Mouse (Mus musculus): ENCODE results near the gene Nfic. TPM values are rescaled to one million over a fixed set of nuclear protein-coding genes. Genes with fewer than 3 reads are reported as not detected.
A peak's percentile ranks its signal among the peaks of the same experiment; 100 is the strongest.

Nfic gene
- total and polyA plus RNA-seq, 3 experiments = 2.0 to 9.7 TPM; not detected in 1

DNA sequence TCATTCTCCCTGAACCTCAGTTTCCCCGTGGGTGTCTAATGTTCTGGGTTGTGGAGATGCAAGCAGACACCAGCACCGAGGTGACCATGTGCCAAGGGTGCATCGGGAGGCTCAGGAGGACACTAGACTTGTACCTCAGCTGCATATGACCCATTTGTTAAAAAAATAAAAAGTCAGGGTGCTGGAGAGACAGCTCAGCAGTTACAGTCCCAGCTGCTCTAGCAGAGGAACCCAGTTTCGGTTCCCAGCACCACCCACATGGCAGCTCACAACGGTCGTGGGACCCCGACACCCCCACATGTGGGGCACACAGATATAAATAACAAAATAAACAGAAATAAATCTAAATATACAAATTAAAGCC lies 26.9 kb downstream of the Nfic start:
- H3K36me3 ChIP-seq (ENCODE audit: control insufficient read depth in 1 of 2, insufficient read depth in 2 of 2, low read length in 2 of 2) = peaks cover 0 to 3% of the 10 kb centered on the region in 2 experiments; a peak in 1 of 4 replicates
- peaks cover 0 to 14% of the 10 kb centered on the region in 2 experiments; a peak in 2 of 4 replicates for H3K4me1 ChIP-seq (ENCODE audit: control insufficient read depth in 1 of 2, insufficient read depth in 2 of 2, low read length in 2 of 2)
- no peak overlapping the region for H3K9ac ChIP-seq (ENCODE audit: control insufficient read depth, low read depth, low read length, poor library complexity, severe bottlenecking)
- TF ChIP-seq EP300 (IDR thresholded peaks at IDR 0.05; ENCODE audit: low read depth in 1 of 2, low read length in 2 of 2) = no peak
- no peak overlapping the region for H3K4me3 ChIP-seq (ENCODE audit: control insufficient read depth in 1 of 2, insufficient read depth in 1 of 2, low read depth in 2 of 2, low read length in 2 of 2)
- no peak for DNase-seq (ENCODE audit: low read depth, low spot score)
- no peak overlapping the region for H3K27ac ChIP-seq (ENCODE audit: control insufficient read depth, low read depth, low read length)
- no peaks in the 10 kb centered on the region for H3K9me3 ChIP-seq (replicated peaks; ENCODE audit: insufficient read depth, low read length)
- H3K79me2 ChIP-seq (ENCODE audit: control insufficient read depth, insufficient read depth, low read length, poor library complexity) = peaks cover 7% of the 10 kb centered on the region
- H3K27me3 ChIP-seq (ENCODE audit: control insufficient read depth in 1 of 2, insufficient read depth in 2 of 2, low read length in 2 of 2) = no peaks in the 10 kb centered on the region

DNA sequence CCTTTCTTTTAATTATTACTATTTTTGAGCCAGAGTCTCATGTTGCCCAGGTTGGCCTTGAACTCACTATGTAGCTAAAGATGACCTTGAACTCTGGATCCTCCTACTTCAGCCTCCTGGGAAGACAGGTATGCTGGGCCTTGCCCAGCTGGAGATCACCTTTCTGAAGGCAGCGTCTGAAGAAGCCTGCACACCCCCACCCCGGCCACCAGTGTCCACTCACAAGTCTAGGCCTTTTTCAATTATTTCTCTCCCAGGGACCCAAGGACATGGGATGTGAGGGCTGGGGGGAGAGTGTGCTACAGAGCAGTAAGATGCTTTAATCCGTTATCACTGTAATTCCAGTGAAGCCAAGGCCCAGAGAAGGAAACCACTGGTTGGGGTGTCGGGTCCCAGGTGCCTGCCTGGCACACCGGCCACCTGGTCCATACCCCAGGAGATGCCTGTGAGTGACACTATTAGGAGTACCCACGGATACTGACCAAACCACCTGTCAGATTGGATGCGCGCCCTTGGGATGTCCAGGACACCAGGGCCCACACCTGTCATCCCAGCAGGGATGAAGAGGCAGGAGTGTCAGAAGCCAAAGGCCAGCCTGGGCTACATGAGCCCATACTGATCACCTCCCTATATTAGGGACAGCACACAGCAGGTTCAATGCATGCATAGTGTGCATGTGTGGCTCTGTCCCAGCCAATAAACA lies 27.5 kb downstream of the Nfic start:
- H3K9me3 ChIP-seq (replicated peaks; ENCODE audit: insufficient read depth, low read length) = no peaks in the 10 kb centered on the region
- DNase-seq (ENCODE audit: low read depth, low spot score) = no peak
- no peak overlapping the region for H3K9ac ChIP-seq (ENCODE audit: control insufficient read depth, low read depth, low read length, poor library complexity, severe bottlenecking)
- no peak for TF ChIP-seq SMC3 (IDR thresholded peaks at IDR 0.05; ENCODE audit: low read depth, low read length)
- no peak for TF ChIP-seq USF1 (IDR thresholded peaks at IDR 0.05; ENCODE audit: low read depth, low read length)
- no peak for TF ChIP-seq MYB (IDR thresholded peaks at IDR 0.05; ENCODE audit: low read depth, low read length)
- TF ChIP-seq BHLHE40 (IDR thresholded peaks at IDR 0.05; ENCODE audit: borderline replicate concordance, low read depth, low read length) = no peak
- TF ChIP-seq CTCF (IDR thresholded peaks at IDR 0.05 in 2 of 3, conservative IDR thresholded peaks at IDR 0.05 in 1 of 3; ENCODE audit: control insufficient read depth in 1 of 3, insufficient read depth in 1 of 3, low read depth in 2 of 3, low read length in 3 of 3, poor library complexity in 1 of 3, severe bottlenecking in 1 of 3) = no peak
- TF ChIP-seq UBTF (IDR thresholded peaks at IDR 0.05; ENCODE audit: borderline replicate concordance, insufficient read depth, low read depth, low read length) = no peak
- TF ChIP-seq JUND (IDR thresholded peaks at IDR 0.05; ENCODE audit: low read depth, low read length) = no peak
- no peak for TF ChIP-seq MAX (IDR thresholded peaks at IDR 0.05; ENCODE audit: low read length)
- no peak for TF ChIP-seq RAD21 (IDR thresholded peaks at IDR 0.05; ENCODE audit: low read depth, low read length)
- no peak for TF ChIP-seq HCFC1 (IDR thresholded peaks at IDR 0.05; ENCODE audit: low read depth, low read length)
- peaks cover 0 to 3% of the 10 kb centered on the region in 2 experiments; a peak in 1 of 4 replicates for H3K36me3 ChIP-seq (ENCODE audit: control insufficient read depth in 1 of 2, insufficient read depth in 2 of 2, low read length in 2 of 2)
- H3K4me1 ChIP-seq (ENCODE audit: control insufficient read depth in 1 of 2, insufficient read depth in 2 of 2, low read length in 2 of 2) = peaks cover 0 to 14% of the 10 kb centered on the region in 2 experiments; a peak in 2 of 4 replicates
- no peak overlapping the region for H3K27ac ChIP-seq (ENCODE audit: control insufficient read depth, low read depth, low read length)
- H3K4me3 ChIP-seq (ENCODE audit: control insufficient read depth in 1 of 2, insufficient read depth in 1 of 2, low read depth in 2 of 2, low read length in 2 of 2) = no peak overlapping the region
- peaks cover 7% of the 10 kb centered on the region for H3K79me2 ChIP-seq (ENCODE audit: control insufficient read depth, insufficient read depth, low read length, poor library complexity)
- H3K27me3 ChIP-seq (ENCODE audit: control insufficient read depth in 1 of 2, insufficient read depth in 2 of 2, low read length in 2 of 2) = no peaks in the 10 kb centered on the region

DNA sequence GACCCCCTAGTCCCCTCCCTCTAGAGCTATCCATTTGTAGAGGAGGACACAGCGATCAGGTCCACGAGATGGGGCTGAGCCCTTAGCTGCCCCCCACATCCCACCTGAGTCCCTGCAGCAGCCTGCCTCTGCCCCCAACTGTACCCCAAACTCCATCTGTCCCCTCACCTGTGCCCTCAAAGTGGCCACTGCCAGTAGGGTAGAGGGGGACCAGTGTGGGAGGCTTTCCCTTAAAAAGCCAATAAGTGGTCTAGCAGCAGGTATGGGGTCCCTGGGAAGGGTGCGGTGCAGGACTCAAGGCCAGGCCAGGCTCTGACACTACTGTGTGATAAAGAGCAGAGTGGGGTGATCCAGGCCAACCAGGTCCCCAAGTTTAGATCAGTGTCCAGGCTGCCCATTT lies 28.1 kb downstream of the Nfic start:
- no peaks in the 10 kb centered on the region for H3K27me3 ChIP-seq (ENCODE audit: control insufficient read depth in 1 of 2, insufficient read depth in 2 of 2, low read length in 2 of 2)
- H3K4me1 ChIP-seq (ENCODE audit: control insufficient read depth in 1 of 2, insufficient read depth in 2 of 2, low read length in 2 of 2) = peaks cover 0 to 12% of the 10 kb centered on the region in 2 experiments; a peak in 2 of 4 replicates
- no peaks in the 10 kb centered on the region for H3K9me3 ChIP-seq (replicated peaks; ENCODE audit: insufficient read depth, low read length)
- H3K4me3 ChIP-seq (ENCODE audit: control insufficient read depth in 1 of 2, insufficient read depth in 1 of 2, low read depth in 2 of 2, low read length in 2 of 2) = peak overlapping the region; percentile 66 to 91
- H3K36me3 ChIP-seq (ENCODE audit: control insufficient read depth in 1 of 2, insufficient read depth in 2 of 2, low read length in 2 of 2) = peaks cover 0 to 3% of the 10 kb centered on the region in 2 experiments; a peak in 1 of 4 replicates
- H3K27ac ChIP-seq (ENCODE audit: control insufficient read depth, low read depth, low read length) = no peak overlapping the region
- peak overlapping the region; percentile 53 for H3K9ac ChIP-seq (ENCODE audit: control insufficient read depth, low read depth, low read length, poor library complexity, severe bottlenecking)
- H3K79me2 ChIP-seq (ENCODE audit: control insufficient read depth, insufficient read depth, low read length, poor library complexity) = peaks cover 7% of the 10 kb centered on the region
- no peak for DNase-seq (ENCODE audit: low read depth, low spot score)
- TF ChIP-seq JUND (IDR thresholded peaks at IDR 0.05; ENCODE audit: low read depth, low read length) = no peak
- TF ChIP-seq ZC3H11A (IDR thresholded peaks at IDR 0.05; ENCODE audit: low read depth, low read length) = no peak
- no peak for TF ChIP-seq ELF1 (IDR thresholded peaks at IDR 0.05; ENCODE audit: low read depth, low read length)
- no peak for TF ChIP-seq POLR2AphosphoS2 (IDR thresholded peaks at IDR 0.05; ENCODE audit: low read length)
- TF ChIP-seq GATA1 (IDR thresholded peaks at IDR 0.05; ENCODE audit: low read depth, low read length) = no peak
- TF ChIP-seq USF1 (IDR thresholded peaks at IDR 0.05; ENCODE audit: low read depth, low read length) = no peak
- TF ChIP-seq EP300 (IDR thresholded peaks at IDR 0.05; ENCODE audit: low read depth in 1 of 2, low read length in 2 of 2) = no peak
- no peak for TF ChIP-seq ZKSCAN1 (IDR thresholded peaks at IDR 0.05; ENCODE audit: low read depth, low read length)
- no peak for TF ChIP-seq MAFK (IDR thresholded peaks at IDR 0.05; ENCODE audit: borderline replicate concordance, low read depth, low read length)
- no peak for TF ChIP-seq GABPA (IDR thresholded peaks at IDR 0.05; ENCODE audit: low read depth, low read length)
- TF ChIP-seq TAL1 (IDR thresholded peaks at IDR 0.05; ENCODE audit: low read length) = no peak
- no peak for TF ChIP-seq MXI1 (IDR thresholded peaks at IDR 0.05; ENCODE audit: low read depth, low read length)

Data from MEL (cell line).